ENCODE assay signal across 13 mouse cellular contexts in the genomic region with DNA sequence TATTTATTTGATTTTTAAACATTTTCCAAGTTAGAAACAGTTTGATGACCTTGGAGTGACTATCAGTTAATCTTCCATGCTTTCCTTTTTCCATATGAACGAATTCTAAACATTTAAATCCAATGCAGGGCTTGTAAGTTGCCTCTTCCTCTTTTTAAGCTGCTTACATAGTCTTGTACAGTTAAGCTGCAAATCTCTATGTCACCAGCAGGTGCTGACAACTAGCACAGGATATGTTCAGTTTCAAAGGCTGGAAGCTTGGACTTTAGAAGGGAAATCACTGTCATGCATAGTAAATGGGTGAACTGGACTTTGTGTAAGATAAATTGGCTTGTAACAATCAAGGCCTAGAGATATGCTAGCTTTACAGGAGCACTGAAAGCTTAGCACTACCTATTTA. TPM values are rescaled to one million over a fixed set of nuclear protein-coding genes. Genes with fewer than 3 reads are reported as not detected.
A peak's percentile ranks its signal among the peaks of the same experiment; 100 is the strongest.
DNase-seq lines count a peak whose midpoint lies in the region; ATAC-seq and TF ChIP-seq lines count a peak whose summit lies in the region.
"Had no signal": no experiment of that assay in that cellular context is flagged by ENCODE, and none has a peak within 500 bp of the region (broad histone marks: within the 10 kb centered on the region; RNA-seq: fewer than 3 reads in every experiment).

No protein-coding gene starts in this region.

- CTCF ChIA-PET in Patski (lab: Charles Lee) = interaction anchor here (0.6 to 1.6 kb wide), 2 partner anchors 14 to 24 kb away, joined by 3 read pairs; no protein-coding TSS in a partner anchor

- in situ Hi-C loops in Patski (cut with MboI; ENCODE audit: low pct_unique_long_range_greater_than_20kb) = no loop called here

- no peak overlapping the region for H3K4me3 ChIP-seq in layer of hippocampus, adult 2 months
- H3K4me3 ChIP-seq: erythroblast, embryonic 14.5 days had no signal

- peaks cover 47% of the 10 kb centered on the region for H3K27me3 ChIP-seq in Patski

- DNase-seq in embryo, embryonic 10 days (ENCODE audit: low spot score) = peak; percentile 42
- DNase-seq in embryo, embryonic 9.5 days (ENCODE audit: extremely low spot score) = no peak
- DNase-seq in layer of hippocampus, adult 2 months (ENCODE audit: low spot score in 2 of 2) = no peak
- no peak for DNase-seq in layer of hippocampus, adult 9-10 months (ENCODE audit: low spot score)
- no peak for DNase-seq in Patski (ENCODE audit: low read depth, low spot score)
- DNase-seq in kidney, postnatal 36 days = peak; percentile 4 to 20
- no peak for DNase-seq in layer of hippocampus, adult 9-11 months
- no peak for DNase-seq in lung, postnatal 25 days (ENCODE audit: low spot score)
- DNase-seq: cerebellum, adult 11-12 months; gastrocnemius, postnatal 36 days; right cerebral cortex, postnatal 14 days had no signal

- H3K27ac ChIP-seq in layer of hippocampus, adult 2 months = no peak overlapping the region

- POLR2A ChIA-PET in Patski (lab: Charles Lee) = no interaction called here

- no peak for ATAC-seq in Patski
- ATAC-seq: hindbrain, embryonic 16.5 days had no signal

- peak; percentile 67 for TF ChIP-seq CTCF in layer of hippocampus, adult 2 months (conservative IDR thresholded peaks at IDR 0.05)
- TF ChIP-seq CTCF in Patski (IDR thresholded peaks at IDR 0.05) = peak; percentile 41

RNA-seq across cellular contexts. Expression of a gene that starts 29.6 kb away (rescaled TPM):
- total RNA-seq in layer of hippocampus, adult 2 months (2021) = 10 to 100 TPM; 21.5 to 22.0 TPM
- polyA plus RNA-seq in Patski (2021) = 0.76 TPM
- polyA plus RNA-seq: erythroblast, embryonic 14.5 days had no signal

Comparison
In these comparisons a context has a peak if more than half of its experiments do, and no peak if none do; other contexts are left out.
1. DNase-seq: peak in embryo, embryonic 10 days (single experiment) and kidney, postnatal 36 days (2 of 2); none in embryo, embryonic 9.5 days (single experiment), layer of hippocampus, adult 2 months (0 of 2), layer of hippocampus, adult 9-10 months (single experiment), Patski (single experiment), layer of hippocampus, adult 9-11 months (single experiment) and lung, postnatal 25 days (single experiment).